Mouse (Mus musculus): ENCODE data around the gene Ipo13. TPM values are rescaled to one million over a fixed set of nuclear protein-coding genes. Genes with fewer than 3 reads are reported as not detected.
A peak's percentile ranks its signal among the peaks of the same experiment; 100 is the strongest.

Gene Ipo13
- 100 to 1,000 TPM; 133 to 138 TPM for total RNA-seq (2021)
- long read RNA-seq, experiment 1, transcript Ipo13-201 (20 exons, 3,595 nt), result major isoform, 64 of 88 reads
- long read RNA-seq, experiment 1, partial matches to known transcripts, result 11 of 88 reads
- long read RNA-seq, experiment 1, other reads (novel, unspliced or antisense), result 13 of 88 reads
- long read RNA-seq, experiment 2, transcript Ipo13-201 (20 exons, 3,595 nt), result major isoform, 78 of 107 reads
- long read RNA-seq, experiment 2, partial matches to known transcripts, result 13 of 107 reads
- long read RNA-seq, experiment 2, other reads (novel, unspliced or antisense), result 15 of 107 reads

- peak; percentile 58 for TF ChIP-seq CTCF (conservative IDR thresholded peaks at IDR 0.05)
- Histone ChIP-seq H3K4me3 (peak within 1 kb of the TSS; percentile 85), H3K27ac (peak within 1 kb of the TSS; percentile 100)
- peak; percentile 91 to 92 for DNase-seq (ENCODE audit: low spot score in 2 of 2)
Observed at GRCm38 (mm10) chr4:117914591-117915442, at the start of gene Ipo13. Gene Ipo13, minus strand, starts transcription at chr4:117914999.

GRCm38 (mm10) chr4:117957492-117957891 is 42.7 kb upstream of the Ipo13 start:
- no peak overlapping the region for H3K4me3 ChIP-seq
- TF ChIP-seq CTCF (conservative IDR thresholded peaks at IDR 0.05), result no peak
- H3K27ac ChIP-seq, result no peak overlapping the region
- DNase-seq (ENCODE audit: low spot score in 2 of 2), result no peak

- Histone ChIP-seq H3K27ac (no peak overlapping the region), H3K4me3 (no peak overlapping the region)
- no peak for DNase-seq (ENCODE audit: low spot score in 2 of 2)
- TF ChIP-seq CTCF (conservative IDR thresholded peaks at IDR 0.05), result 0 out of 2 replicates have a peak, but pooled peaks have one; percentile 8
Observed at GRCm38 (mm10) chr4:117947493-117947892, 32.7 kb upstream of the Ipo13 start.

- H3K27ac ChIP-seq, result no peak overlapping the region
- H3K4me3 ChIP-seq, result no peak overlapping the region
- no peak for DNase-seq (ENCODE audit: low spot score in 2 of 2)
- TF ChIP-seq CTCF (conservative IDR thresholded peaks at IDR 0.05), result no peak
Observed at GRCm38 (mm10) chr4:117946639-117947305, 32.0 kb upstream of the Ipo13 start.

GRCm38 (mm10) chr4:117943317-117943716 is 28.5 kb upstream of the Ipo13 start:
- Histone ChIP-seq H3K27ac (no peak overlapping the region), H3K4me3 (no peak overlapping the region)
- DNase-seq (ENCODE audit: low spot score in 2 of 2), result no peak
- no peak for TF ChIP-seq CTCF (conservative IDR thresholded peaks at IDR 0.05)

GRCm38 (mm10) chr4:117936964-117937363 is 22.2 kb upstream of the Ipo13 start:
- Histone ChIP-seq H3K27ac (no peak overlapping the region), H3K4me3 (no peak overlapping the region)
- no peak for DNase-seq (ENCODE audit: low spot score in 2 of 2)
- TF ChIP-seq CTCF (conservative IDR thresholded peaks at IDR 0.05), result peak; percentile 14; the same call in 1 of the 2 replicates

GRCm38 (mm10) chr4:117934081-117934480 is 19.3 kb upstream of the Ipo13 start:
- TF ChIP-seq CTCF (conservative IDR thresholded peaks at IDR 0.05), result no peak
- DNase-seq (ENCODE audit: low spot score in 2 of 2), result no peak

GRCm38 (mm10) chr4:117933248-117933647 is 18.4 kb upstream of the Ipo13 start:
- H3K4me3 ChIP-seq, result no peak overlapping the region
- TF ChIP-seq CTCF (conservative IDR thresholded peaks at IDR 0.05), result no peak
- H3K27ac ChIP-seq, result no peak overlapping the region
- no peak for DNase-seq (ENCODE audit: low spot score in 2 of 2)

More at GRCm38 (mm10) chr4:117934081-117934480, 19.3 kb upstream of the Ipo13 start:
- Histone ChIP-seq H3K27ac (no peak overlapping the region), H3K4me3 (no peak overlapping the region)

- no peak for DNase-seq (ENCODE audit: low spot score in 2 of 2)
- TF ChIP-seq CTCF (conservative IDR thresholded peaks at IDR 0.05), result no peak
- peak within 1 kb of the TSS; percentile 13; the same call in 1 of the 2 replicates for H3K4me3 ChIP-seq
- no peak within 1 kb of the TSS for H3K27ac ChIP-seq
Observed at GRCm38 (mm10) chr4:117929391-117929881, 14.6 kb upstream of the Ipo13 start, which contains the start of gene Artn. Gene Artn, minus strand, starts transcription at chr4:117929763.

- TF ChIP-seq CTCF (conservative IDR thresholded peaks at IDR 0.05), result peak; percentile 70
- DNase-seq (ENCODE audit: low spot score in 2 of 2), result no peak
- no peak overlapping the region for H3K4me3 ChIP-seq
- no peak overlapping the region for H3K27ac ChIP-seq
Observed at GRCm38 (mm10) chr4:117928699-117929241, 14.0 kb upstream of the Ipo13 start.

GRCm38 (mm10) chr4:117928234-117928633 is 13.4 kb upstream of the Ipo13 start:
- no peak overlapping the region for H3K27ac ChIP-seq
- TF ChIP-seq CTCF (conservative IDR thresholded peaks at IDR 0.05), result peak; percentile 79
- DNase-seq (ENCODE audit: low spot score in 2 of 2), result no peak

More at GRCm38 (mm10) chr4:117928234-117928633, 13.4 kb upstream of the Ipo13 start:
- H3K4me3 ChIP-seq, result no peak overlapping the region

All from layer of hippocampus, adult 2 months (tissue).